Mouse (Mus musculus): ENCODE measurements around the gene Dock8. TPM values are rescaled to one million over a fixed set of nuclear protein-coding genes. Genes with fewer than 3 reads are reported as not detected.

Gene Dock8
- polyA plus RNA-seq, 1 experiment from 2014 or later, result 1.5 TPM

DNA sequence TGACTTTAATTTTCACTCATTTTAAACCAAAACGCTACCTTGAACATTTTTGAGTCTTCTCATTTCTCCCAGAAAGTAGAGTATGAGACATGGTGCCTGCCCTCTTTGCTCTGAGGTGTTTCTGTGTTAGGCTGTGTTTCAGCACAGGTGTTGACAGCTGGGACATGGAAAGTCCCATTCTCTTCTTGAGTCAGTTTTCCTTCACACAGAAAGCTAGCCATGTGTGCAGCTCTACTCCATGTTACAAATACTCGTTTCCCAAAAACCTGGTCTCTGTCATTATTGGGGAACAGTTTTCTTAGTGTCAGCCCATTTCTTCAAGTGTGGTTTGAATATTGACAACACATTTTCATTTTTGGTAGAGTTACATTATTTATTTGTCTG, 63.5 kb downstream of the Dock8 start:
- 82% methylated on average over 2 of the region's 2 CpGs for WGBS
- ATAC-seq, result no peak
- H3K27ac ChIP-seq (ENCODE audit: low read depth, low read length), result no peak overlapping the region

DNA sequence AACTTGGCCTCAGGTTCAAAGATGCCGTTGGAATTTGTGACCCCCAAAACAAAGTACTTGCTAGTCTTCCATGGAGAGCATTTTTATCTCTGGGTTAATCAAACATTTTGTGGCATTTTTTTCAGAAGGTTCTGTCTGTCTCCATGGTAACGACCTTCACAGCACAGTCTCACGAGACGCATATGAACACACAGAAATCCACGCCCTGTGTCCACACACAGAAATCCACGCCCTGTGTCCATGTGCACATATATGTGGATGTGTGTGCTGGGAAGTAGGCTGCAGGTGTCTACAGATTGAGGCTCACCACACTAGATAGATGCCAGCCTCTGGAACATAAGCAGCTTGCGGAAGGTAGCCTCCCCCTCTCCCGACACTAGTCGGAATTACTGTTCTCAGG, 66.9 kb downstream of the Dock8 start:
- Histone ChIP-seq H3K4me2 (ENCODE audit: low read length) (no peak overlapping the region), H3K27me3 (replicated peaks; ENCODE audit: control insufficient read depth, insufficient read depth, low read length) (no peaks in the 10 kb centered on the region), H3K4me1 (ENCODE audit: control insufficient read depth, insufficient read depth, low read depth, low read length) (no peaks in the 10 kb centered on the region), H3K9ac (ENCODE audit: low read depth, low read length) (no peak overlapping the region), H3K36me3 (ENCODE audit: control insufficient read depth, insufficient read depth, low read length) (no peaks in the 10 kb centered on the region), H3K27ac (ENCODE audit: low read depth, low read length) (no peak overlapping the region), H3K9me3 (ENCODE audit: control insufficient read depth, low read length) (no peaks in the 10 kb centered on the region), H3K4me3 (ENCODE audit: low read length) (no peak overlapping the region)
- WGBS, result 62% methylated on average over 9 of the region's 9 CpGs
- ATAC-seq, result no peak

More for the DNA sequence above, 63.5 kb downstream of the Dock8 start:
- Histone ChIP-seq H3K4me1 (ENCODE audit: control insufficient read depth, insufficient read depth, low read depth, low read length) (peaks cover 9% of the 10 kb centered on the region), H3K36me3 (ENCODE audit: control insufficient read depth, insufficient read depth, low read length) (no peaks in the 10 kb centered on the region), H3K27me3 (replicated peaks; ENCODE audit: control insufficient read depth, insufficient read depth, low read length) (no peaks in the 10 kb centered on the region), H3K9me3 (ENCODE audit: control insufficient read depth, low read length) (no peaks in the 10 kb centered on the region), H3K9ac (ENCODE audit: low read depth, low read length) (no peak overlapping the region), H3K4me2 (ENCODE audit: low read length) (no peak overlapping the region), H3K4me3 (ENCODE audit: low read length) (no peak overlapping the region)

DNA sequence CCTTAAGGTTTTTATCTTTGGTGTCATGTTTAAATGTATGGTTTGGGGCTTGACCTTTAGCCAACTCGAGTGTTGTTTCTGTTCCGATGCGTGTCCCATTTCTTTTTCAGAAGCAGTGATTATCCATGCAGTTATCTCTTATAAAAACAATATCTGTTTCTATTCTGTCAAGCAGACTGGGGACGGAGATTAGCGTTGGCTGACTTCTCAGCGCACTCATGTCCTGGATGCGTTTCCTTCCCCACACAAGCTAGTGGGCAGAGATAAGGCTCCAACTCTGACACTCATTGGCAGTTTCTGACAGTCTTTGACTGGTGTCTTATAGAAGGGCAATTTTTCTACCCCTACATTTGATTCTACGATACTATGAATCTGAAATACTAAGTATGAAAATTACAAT, 69.2 kb downstream of the Dock8 start:
- Histone ChIP-seq H3K4me1 (ENCODE audit: control insufficient read depth, insufficient read depth, low read depth, low read length) (no peaks in the 10 kb centered on the region), H3K36me3 (ENCODE audit: control insufficient read depth, insufficient read depth, low read length) (no peaks in the 10 kb centered on the region), H3K27ac (ENCODE audit: low read depth, low read length) (no peak overlapping the region), H3K9me3 (ENCODE audit: control insufficient read depth, low read length) (no peaks in the 10 kb centered on the region), H3K4me3 (ENCODE audit: low read length) (no peak overlapping the region), H3K9ac (ENCODE audit: low read depth, low read length) (no peak overlapping the region), H3K27me3 (replicated peaks; ENCODE audit: control insufficient read depth, insufficient read depth, low read length) (no peaks in the 10 kb centered on the region), H3K4me2 (ENCODE audit: low read length) (no peak overlapping the region)
- WGBS, result 82% methylated on average over 8 of the region's 8 CpGs
- no peak for ATAC-seq

DNA sequence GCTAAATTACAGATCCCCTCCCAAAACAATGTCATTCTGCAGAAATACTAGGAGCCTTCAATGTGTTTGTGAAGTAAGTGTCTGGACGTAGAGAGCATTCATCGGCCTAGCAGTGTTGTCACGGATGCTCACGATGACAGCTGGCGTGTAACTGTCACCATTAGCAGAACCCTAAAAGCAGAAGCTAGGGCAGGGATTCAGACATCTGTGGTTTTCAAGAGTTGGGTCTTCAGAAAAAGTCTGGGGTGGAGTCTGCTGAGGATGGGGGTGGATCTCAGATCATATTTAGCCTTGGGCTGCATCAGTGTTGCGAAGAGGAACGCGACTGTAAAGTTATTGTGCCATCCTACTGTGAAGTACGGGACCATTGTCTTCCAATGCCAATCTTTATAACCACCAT, 73.2 kb downstream of the Dock8 start:
- ATAC-seq, result no peak
- Histone ChIP-seq H3K9me3 (ENCODE audit: control insufficient read depth, low read length) (no peaks in the 10 kb centered on the region), H3K4me3 (ENCODE audit: low read length) (no peak overlapping the region), H3K4me1 (ENCODE audit: control insufficient read depth, insufficient read depth, low read depth, low read length) (no peaks in the 10 kb centered on the region), H3K27me3 (replicated peaks; ENCODE audit: control insufficient read depth, insufficient read depth, low read length) (no peaks in the 10 kb centered on the region), H3K27ac (ENCODE audit: low read depth, low read length) (no peak overlapping the region), H3K36me3 (ENCODE audit: control insufficient read depth, insufficient read depth, low read length) (no peaks in the 10 kb centered on the region), H3K4me2 (ENCODE audit: low read length) (no peak overlapping the region), H3K9ac (ENCODE audit: low read depth, low read length) (no peak overlapping the region)
- 91% methylated on average over 9 of the region's 9 CpGs for WGBS

DNA sequence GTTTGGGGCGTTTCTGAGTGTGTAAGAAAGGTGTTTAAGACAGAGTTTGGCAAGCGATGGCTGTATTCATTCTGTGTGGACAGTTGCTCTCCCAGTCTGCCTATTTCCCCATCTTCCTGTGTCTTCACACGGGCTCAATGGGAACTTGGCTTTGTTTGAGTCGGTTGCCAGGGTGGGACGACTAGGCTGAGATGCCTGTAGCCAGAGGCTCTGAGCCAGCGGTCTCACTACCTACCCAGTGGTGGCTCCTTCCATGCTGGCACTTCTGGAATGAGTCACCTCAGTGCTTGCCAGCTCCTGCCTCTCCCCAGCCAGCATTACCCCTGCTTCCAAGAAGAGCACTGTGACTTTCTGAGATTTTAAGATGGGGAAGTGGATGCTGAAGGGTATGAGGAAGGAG, 75.4 kb downstream of the Dock8 start:
- no peak overlapping the region for H3K9ac ChIP-seq (ENCODE audit: low read depth, low read length)
- no peak overlapping the region for H3K4me2 ChIP-seq (ENCODE audit: low read length)
- 72% methylated on average over 6 of the region's 6 CpGs for WGBS
- no peak overlapping the region for H3K4me3 ChIP-seq (ENCODE audit: low read length)
- H3K4me1 ChIP-seq (ENCODE audit: control insufficient read depth, insufficient read depth, low read depth, low read length), result no peaks in the 10 kb centered on the region
- H3K9me3 ChIP-seq (ENCODE audit: control insufficient read depth, low read length), result no peaks in the 10 kb centered on the region
- H3K36me3 ChIP-seq (ENCODE audit: control insufficient read depth, insufficient read depth, low read length), result no peaks in the 10 kb centered on the region
- H3K27ac ChIP-seq (ENCODE audit: low read depth, low read length), result no peak overlapping the region
- ATAC-seq, result 0 out of 2 replicates have a peak, but pooled peaks have one; percentile 48
- H3K27me3 ChIP-seq (replicated peaks; ENCODE audit: control insufficient read depth, insufficient read depth, low read length), result no peaks in the 10 kb centered on the region

DNA sequence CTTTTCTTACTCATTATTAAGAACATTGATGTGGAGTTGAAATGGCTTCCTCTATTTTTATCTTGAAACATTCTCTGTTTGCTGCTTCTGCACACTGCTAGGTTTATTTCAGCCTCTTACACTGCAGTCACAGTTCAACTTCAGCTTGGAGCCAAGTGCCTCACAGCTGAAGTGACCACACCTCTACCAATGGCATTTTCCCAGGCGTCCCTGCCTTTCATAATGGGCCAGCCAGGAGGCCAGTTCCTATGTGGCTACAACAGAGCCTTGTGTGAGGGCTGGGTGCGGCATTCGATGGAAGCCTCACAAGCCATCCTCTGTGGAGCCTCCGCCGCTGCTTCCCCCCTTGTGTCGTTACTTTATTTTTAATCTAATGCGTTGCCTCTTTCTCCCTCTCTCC, 78.3 kb downstream of the Dock8 start:
- WGBS, result 74% methylated on average over 7 of the region's 7 CpGs

DNA sequence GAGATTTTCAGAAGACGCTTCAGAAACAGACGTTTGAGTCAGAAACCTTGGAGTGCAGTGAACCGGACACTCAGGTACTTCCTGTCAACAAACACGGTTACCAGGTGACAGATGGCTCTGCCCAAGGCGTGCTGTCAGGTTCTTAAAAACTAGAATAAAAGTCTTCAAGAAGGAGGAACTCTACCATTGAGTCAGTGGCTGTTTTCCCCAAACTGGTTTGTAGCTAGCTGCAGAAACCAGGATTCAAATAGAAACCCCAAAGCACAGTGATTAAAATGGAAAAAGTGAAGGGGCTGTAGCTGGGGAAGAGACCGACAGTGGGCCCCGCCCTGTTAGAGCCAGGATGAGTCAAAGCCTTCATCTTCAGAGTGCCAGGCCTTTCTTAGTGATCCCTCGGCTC, 78.8 kb downstream of the Dock8 start:
- Histone ChIP-seq H3K4me2 (ENCODE audit: low read length) (no peak overlapping the region), H3K36me3 (ENCODE audit: control insufficient read depth, insufficient read depth, low read length) (no peaks in the 10 kb centered on the region), H3K27ac (ENCODE audit: low read depth, low read length) (no peak overlapping the region), H3K4me3 (ENCODE audit: low read length) (no peak overlapping the region), H3K9ac (ENCODE audit: low read depth, low read length) (no peak overlapping the region), H3K9me3 (ENCODE audit: control insufficient read depth, low read length) (no peaks in the 10 kb centered on the region), H3K4me1 (ENCODE audit: control insufficient read depth, insufficient read depth, low read depth, low read length) (no peaks in the 10 kb centered on the region), H3K27me3 (replicated peaks; ENCODE audit: control insufficient read depth, insufficient read depth, low read length) (no peaks in the 10 kb centered on the region)
- 87% methylated on average over 8 of the region's 8 CpGs for WGBS
- no peak for ATAC-seq

More for the DNA sequence above, 78.3 kb downstream of the Dock8 start:
- ATAC-seq, result no peak
- Histone ChIP-seq H3K27me3 (replicated peaks; ENCODE audit: control insufficient read depth, insufficient read depth, low read length) (no peaks in the 10 kb centered on the region), H3K9ac (ENCODE audit: low read depth, low read length) (no peak overlapping the region), H3K36me3 (ENCODE audit: control insufficient read depth, insufficient read depth, low read length) (no peaks in the 10 kb centered on the region), H3K9me3 (ENCODE audit: control insufficient read depth, low read length) (no peaks in the 10 kb centered on the region), H3K4me3 (ENCODE audit: low read length) (no peak overlapping the region), H3K27ac (ENCODE audit: low read depth, low read length) (no peak overlapping the region), H3K4me1 (ENCODE audit: control insufficient read depth, insufficient read depth, low read depth, low read length) (no peaks in the 10 kb centered on the region), H3K4me2 (ENCODE audit: low read length) (no peak overlapping the region)

DNA sequence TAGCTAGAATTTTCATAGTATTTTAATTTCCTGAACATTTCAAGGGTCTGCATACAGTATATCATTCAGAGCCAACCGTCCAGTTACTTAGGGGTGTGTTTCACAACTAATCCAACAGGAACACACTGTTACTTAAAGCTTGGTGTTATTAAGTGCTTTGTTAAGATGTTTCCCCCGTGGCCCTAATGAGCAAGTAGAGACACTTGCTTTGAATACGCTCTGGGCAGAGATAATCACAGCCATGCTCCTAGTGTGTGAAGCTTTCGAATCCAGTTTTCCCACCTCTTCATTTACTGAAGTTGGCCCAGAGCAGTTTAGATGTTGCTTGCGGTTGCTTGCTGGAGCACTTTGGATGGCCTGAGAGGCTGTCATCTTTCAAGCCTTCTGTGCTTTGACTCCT, 80.8 kb downstream of the Dock8 start:
- no peak overlapping the region for H3K27ac ChIP-seq (ENCODE audit: low read depth, low read length)
- H3K27me3 ChIP-seq (replicated peaks; ENCODE audit: control insufficient read depth, insufficient read depth, low read length), result no peaks in the 10 kb centered on the region
- whole genome bisulfite sequencing, result 78% methylated on average over 5 of the region's 5 CpGs
- no peaks in the 10 kb centered on the region for H3K9me3 ChIP-seq (ENCODE audit: control insufficient read depth, low read length)
- no peaks in the 10 kb centered on the region for H3K4me1 ChIP-seq (ENCODE audit: control insufficient read depth, insufficient read depth, low read depth, low read length)
- no peak overlapping the region for H3K4me3 ChIP-seq (ENCODE audit: low read length)
- H3K9ac ChIP-seq (ENCODE audit: low read depth, low read length), result no peak overlapping the region
- ATAC-seq, result no peak
- H3K4me2 ChIP-seq (ENCODE audit: low read length), result no peak overlapping the region
- H3K36me3 ChIP-seq (ENCODE audit: control insufficient read depth, insufficient read depth, low read length), result no peaks in the 10 kb centered on the region

DNA sequence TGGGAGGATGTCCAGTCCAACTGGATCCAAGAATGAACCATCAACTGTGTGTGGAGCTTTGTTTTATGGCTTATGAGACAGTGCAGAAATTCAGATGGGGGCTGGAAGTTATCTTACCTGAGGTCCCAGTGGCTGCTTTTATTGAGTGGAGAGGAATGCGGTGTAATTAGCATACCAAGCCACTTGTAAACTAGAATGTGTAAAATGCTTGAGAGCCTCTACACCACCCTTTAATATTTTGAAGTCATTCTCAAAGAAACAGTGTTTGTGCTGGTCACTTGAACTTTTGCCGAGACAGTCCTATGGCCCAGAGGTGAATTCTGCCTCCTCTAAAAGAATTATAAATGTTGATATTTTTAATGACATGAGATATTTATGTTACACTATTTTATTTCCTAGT, 83.5 kb downstream of the Dock8 start:
- Histone ChIP-seq H3K9me3 (ENCODE audit: control insufficient read depth, low read length) (no peaks in the 10 kb centered on the region), H3K27me3 (replicated peaks; ENCODE audit: control insufficient read depth, insufficient read depth, low read length) (no peaks in the 10 kb centered on the region), H3K4me1 (ENCODE audit: control insufficient read depth, insufficient read depth, low read depth, low read length) (no peaks in the 10 kb centered on the region), H3K36me3 (ENCODE audit: control insufficient read depth, insufficient read depth, low read length) (no peaks in the 10 kb centered on the region), H3K27ac (ENCODE audit: low read depth, low read length) (no peak overlapping the region), H3K4me3 (ENCODE audit: low read length) (no peak overlapping the region), H3K9ac (ENCODE audit: low read depth, low read length) (no peak overlapping the region), H3K4me2 (ENCODE audit: low read length) (no peak overlapping the region)
- no peak for ATAC-seq
- 95% methylated on average over 2 of the region's 2 CpGs for WGBS

DNA sequence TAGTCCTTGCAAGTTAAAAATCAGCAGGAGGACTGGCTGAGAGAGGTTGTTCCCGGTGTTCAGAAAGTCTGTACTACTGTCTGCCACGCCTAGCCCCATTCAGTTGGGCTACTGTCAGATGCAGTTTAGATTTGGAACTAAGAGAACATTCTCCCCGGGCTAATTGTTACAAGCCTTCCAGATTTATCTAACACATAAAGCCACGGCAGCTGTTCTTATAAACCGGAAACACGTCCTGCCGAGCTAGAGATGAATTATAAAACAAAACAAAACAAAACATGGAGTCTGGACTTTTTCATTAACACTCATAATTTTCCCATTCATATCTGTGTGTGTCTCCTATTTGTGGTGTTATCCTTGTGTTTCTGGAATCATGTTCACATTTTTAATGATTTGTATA, 87.8 kb downstream of the Dock8 start:
- Histone ChIP-seq H3K9ac (ENCODE audit: low read depth, low read length) (no peak overlapping the region), H3K4me1 (ENCODE audit: control insufficient read depth, insufficient read depth, low read depth, low read length) (no peaks in the 10 kb centered on the region), H3K9me3 (ENCODE audit: control insufficient read depth, low read length) (no peaks in the 10 kb centered on the region), H3K4me2 (ENCODE audit: low read length) (no peak overlapping the region), H3K27ac (ENCODE audit: low read depth, low read length) (no peak overlapping the region), H3K27me3 (replicated peaks; ENCODE audit: control insufficient read depth, insufficient read depth, low read length) (no peaks in the 10 kb centered on the region), H3K4me3 (ENCODE audit: low read length) (no peak overlapping the region), H3K36me3 (ENCODE audit: control insufficient read depth, insufficient read depth, low read length) (no peaks in the 10 kb centered on the region)
- ATAC-seq, result no peak
- WGBS, result 66% methylated on average over 7 of the region's 7 CpGs

Measured in hindbrain, embryonic 16.5 days (tissue).